Mouse (Mus musculus) heart, embryonic 12.5 days (tissue): ENCODE results near the gene F5. TPM values are rescaled to one million over a fixed set of nuclear protein-coding genes. Genes with fewer than 3 reads are reported as not detected.

Source experiments
- ATAC-seq: fragments of 200-750 bp; cut with Nextera tagmentation; 2 replicates; pipeline ENCODE4 v1.8.0; 2017; ENCODE audit warnings: moderate TSS enrichment, moderate library complexity; ENCODE audit not compliant: insufficient number of reproducible peaks, low FRiP score
- H3K27ac ChIP-seq: fragments of 300-500 bp; sonication (generic); 2 replicates; pipeline ENCODE4 v1.5.1; 2016; ENCODE audit warnings: mild to moderate bottlenecking, moderate library complexity; ENCODE audit not compliant: poor library complexity, severe bottlenecking
- H3K27me3 ChIP-seq: fragments of 300-500 bp; sonication (generic); replicated peaks from 2 replicates; pipeline ENCODE4 v1.6.1; 2016; ENCODE audit warnings: mild to moderate bottlenecking, moderate library complexity
- H3K36me3 ChIP-seq: fragments of 300-500 bp; sonication (generic); 2 replicates; pipeline ENCODE4 v1.6.1; 2016; ENCODE audit warnings: mild to moderate bottlenecking, moderate library complexity
- H3K4me1 ChIP-seq: fragments of 300-500 bp; sonication (generic); replicated peaks from 2 replicates; pipeline ENCODE4 v1.6.1; 2016; ENCODE audit warnings: mild to moderate bottlenecking
- H3K4me2 ChIP-seq: fragments of 300-500 bp; sonication (generic); 2 replicates; pipeline ENCODE4 v1.6.1; 2016; ENCODE audit warnings: mild to moderate bottlenecking, moderate library complexity
- H3K4me3 ChIP-seq: fragments of 300-500 bp; sonication (generic); 2 replicates; pipeline ENCODE4 v1.5.1; 2016; ENCODE audit warnings: mild to moderate bottlenecking
- H3K9ac ChIP-seq: fragments of 300-500 bp; sonication (generic); 2 replicates; pipeline ENCODE4 v1.6.1; 2016; ENCODE audit warnings: mild to moderate bottlenecking, moderate library complexity
- H3K9me3 ChIP-seq: fragments of 300-500 bp; sonication (generic); replicated peaks from 2 replicates; pipeline ENCODE4 v1.6.1; 2016; ENCODE audit warnings: mild to moderate bottlenecking, moderate library complexity
- WGBS: fragments of 180-500 bp; shearing (Covaris S2); methylation state at CpG from one replicate; pipeline ENCODE4 v1.1.7; 2016; 5-methylcytosine and 5-hydroxymethylcytosine counted together
- polyA plus RNA-seq: library from polyadenylated mRNA; unstranded; fragments of >200 nt; fragmentation: Nextera tagmentation; extraction: Ambion mirVana; gene quantifications from 2 replicates; pipeline ENCODE4 v1.2.1, GENCODE M21; 2016

F5 gene
- polyA plus RNA-seq, 1 experiment from 2014 or later: 0.55 TPM

DNA sequence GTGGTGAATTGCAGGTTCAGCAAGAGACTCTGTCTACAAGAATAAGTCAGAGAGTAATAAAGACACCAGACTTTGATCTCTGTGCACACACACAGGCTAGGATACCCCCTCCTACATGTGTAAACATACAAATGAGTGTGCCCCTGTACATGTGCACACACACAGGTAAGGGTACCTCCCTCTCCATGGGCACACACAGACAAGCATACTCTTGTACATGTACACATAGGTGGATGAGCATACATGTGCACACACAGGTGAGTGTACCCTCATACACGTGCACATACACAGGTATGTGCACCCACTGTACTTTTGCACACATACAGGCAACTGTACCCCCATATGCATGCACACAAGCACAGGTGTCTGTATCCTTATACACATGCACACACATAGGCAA, 81.8 kb downstream of the F5 start:
- no peaks in the 10 kb centered on the region for H3K4me1 ChIP-seq
- no peak overlapping the region for H3K4me2 ChIP-seq
- H3K4me3 ChIP-seq: no peak overlapping the region
- H3K9ac ChIP-seq: no peak overlapping the region
- no peaks in the 10 kb centered on the region for H3K9me3 ChIP-seq
- WGBS: 62% methylated on average over 1 of the region's 1 CpGs
- no peaks in the 10 kb centered on the region for H3K36me3 ChIP-seq
- ATAC-seq: no peak
- H3K27me3 ChIP-seq: 0 out of 2 replicates have a peak, but pooled peaks cover 2% of the 10 kb centered on the region
- H3K27ac ChIP-seq: no peak overlapping the region

DNA sequence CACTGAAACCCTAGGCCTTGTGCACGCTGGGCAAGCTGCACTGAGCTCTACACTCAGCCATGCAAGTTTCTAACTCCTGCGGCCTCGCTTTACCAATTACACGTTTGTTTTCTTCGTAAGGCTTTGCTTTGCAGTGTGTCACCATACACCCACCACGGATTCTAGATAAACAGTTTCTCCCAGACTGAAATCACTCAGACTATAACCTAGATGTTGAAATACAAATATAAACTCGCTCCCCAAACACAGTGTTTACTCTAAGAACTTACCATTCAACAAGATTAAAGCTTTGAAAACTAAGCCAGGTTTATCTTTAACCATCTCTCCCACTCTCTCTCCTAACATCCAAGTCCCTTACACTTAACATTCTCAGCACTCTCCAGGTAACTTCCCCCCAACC, 83.4 kb downstream of the F5 start:
- 0 out of 2 replicates have a peak, but pooled peaks cover 2% of the 10 kb centered on the region for H3K27me3 ChIP-seq
- H3K36me3 ChIP-seq: no peaks in the 10 kb centered on the region
- no peak overlapping the region for H3K4me3 ChIP-seq
- ATAC-seq: no peak
- H3K4me2 ChIP-seq: no peak overlapping the region
- WGBS: 60% methylated on average over 7 of the region's 7 CpGs
- no peak overlapping the region for H3K27ac ChIP-seq
- H3K4me1 ChIP-seq: no peaks in the 10 kb centered on the region
- H3K9ac ChIP-seq: no peak overlapping the region
- no peaks in the 10 kb centered on the region for H3K9me3 ChIP-seq

DNA sequence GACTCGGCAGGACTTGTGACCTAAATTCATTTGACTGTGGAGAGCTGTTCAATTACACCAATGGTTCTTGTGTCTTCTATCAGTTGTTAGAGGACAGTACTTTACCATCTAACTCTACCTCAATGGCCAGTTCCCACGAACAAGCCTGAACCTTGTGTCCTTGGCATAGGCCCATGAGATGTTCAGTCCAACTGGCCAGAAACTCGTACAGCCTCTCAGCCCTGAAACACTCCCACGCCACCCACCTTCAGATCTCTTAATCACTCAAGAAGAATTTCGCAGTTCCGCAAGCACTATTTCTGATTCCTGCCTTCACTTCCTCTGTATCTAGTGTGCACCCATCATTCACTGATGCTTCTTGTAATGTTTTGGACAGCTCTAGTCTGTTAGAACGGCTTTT, 84.4 kb downstream of the F5 start:
- Histone ChIP-seq H3K9me3 (no peaks in the 10 kb centered on the region), H3K27ac (no peak overlapping the region), H3K9ac (no peak overlapping the region), H3K36me3 (no peaks in the 10 kb centered on the region), H3K4me1 (no peaks in the 10 kb centered on the region), H3K4me3 (no peak overlapping the region), H3K4me2 (no peak overlapping the region), H3K27me3 (0 out of 2 replicates have a peak, but pooled peaks cover 2% of the 10 kb centered on the region)
- ATAC-seq: no peak
- WGBS: 55% methylated on average over 7 of the region's 7 CpGs

DNA sequence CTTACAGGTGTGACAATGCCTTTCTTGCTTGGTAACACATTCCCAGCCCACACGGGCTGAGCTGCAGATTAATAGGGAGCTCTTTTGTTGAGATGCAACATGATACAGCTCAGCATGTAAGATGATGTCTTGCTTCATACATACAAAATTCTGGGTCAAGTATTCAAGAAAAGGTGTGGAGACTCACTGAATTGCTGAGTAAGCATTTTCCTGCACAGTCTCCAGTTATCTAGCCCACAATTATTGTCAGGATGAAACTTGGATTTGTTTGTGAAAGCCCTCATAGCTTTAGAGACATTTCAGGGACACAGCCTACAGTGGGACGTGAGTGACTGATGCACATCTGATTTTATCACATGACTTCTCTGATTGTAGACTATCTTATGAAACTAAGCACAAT, 89.9 kb downstream of the F5 start:
- ATAC-seq: no peak
- Histone ChIP-seq H3K4me3 (no peak overlapping the region), H3K4me2 (no peak overlapping the region), H3K4me1 (no peaks in the 10 kb centered on the region), H3K27me3 (no peaks in the 10 kb centered on the region), H3K27ac (no peak overlapping the region), H3K36me3 (no peaks in the 10 kb centered on the region), H3K9me3 (no peaks in the 10 kb centered on the region), H3K9ac (no peak overlapping the region)
- 73% methylated on average over 2 of the region's 2 CpGs for WGBS

DNA sequence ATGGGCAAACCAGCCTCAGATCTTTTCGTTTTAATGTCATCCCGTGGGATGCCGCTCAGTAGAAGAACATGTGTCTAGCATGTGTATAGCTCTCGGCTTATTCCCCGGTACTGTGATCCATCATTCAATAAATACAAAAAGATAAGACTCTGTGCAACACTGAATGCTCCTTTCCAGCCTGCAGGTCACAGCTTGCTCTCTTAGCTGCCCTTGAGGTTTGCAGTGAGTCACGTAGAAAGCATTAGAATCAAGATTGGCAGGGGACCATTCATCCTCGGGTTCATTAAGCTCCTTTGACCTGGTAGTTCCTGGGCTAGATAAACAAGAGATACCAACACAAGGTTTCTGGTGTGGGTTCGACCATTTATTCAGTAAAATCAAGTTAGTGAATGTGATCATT, 91.2 kb downstream of the F5 start:
- no peak overlapping the region for H3K4me3 ChIP-seq
- peaks cover 5% of the 10 kb centered on the region for H3K4me1 ChIP-seq
- no peak for ATAC-seq
- H3K36me3 ChIP-seq: no peaks in the 10 kb centered on the region
- H3K4me2 ChIP-seq: no peak overlapping the region
- 52% methylated on average over 8 of the region's 8 CpGs for WGBS
- H3K9ac ChIP-seq: no peak overlapping the region
- H3K9me3 ChIP-seq: no peaks in the 10 kb centered on the region
- no peak overlapping the region for H3K27ac ChIP-seq
- no peaks in the 10 kb centered on the region for H3K27me3 ChIP-seq

DNA sequence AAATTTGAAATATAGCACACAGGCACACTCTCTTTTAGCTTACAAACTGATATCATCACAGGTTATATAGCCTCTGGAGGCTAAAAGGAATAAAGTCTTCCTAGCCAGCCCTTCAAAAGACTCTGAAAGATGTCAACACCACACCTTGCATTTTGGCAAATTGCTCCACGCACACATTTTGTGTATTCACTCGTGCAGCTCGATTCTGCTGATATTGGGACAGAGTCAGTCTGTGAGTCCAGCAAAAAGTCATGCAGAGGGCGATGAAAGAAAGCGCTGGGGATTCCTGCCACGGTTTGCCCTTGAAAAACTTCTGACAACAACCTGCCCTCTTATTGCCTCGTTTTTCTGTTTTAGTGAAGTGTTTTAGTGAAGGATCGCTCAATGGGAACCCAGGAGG, 95.8 kb downstream of the F5 start:
- Histone ChIP-seq H3K9ac (peak overlapping the region; percentile 63), H3K4me2 (peak overlapping the region; percentile 84), H3K27ac (peak overlapping the region; percentile 95), H3K9me3 (no peaks in the 10 kb centered on the region), H3K4me1 (peaks cover 23% of the 10 kb centered on the region), H3K4me3 (peak overlapping the region; percentile 63), H3K36me3 (no peaks in the 10 kb centered on the region), H3K27me3 (no peaks in the 10 kb centered on the region)
- ATAC-seq: no peak
- 32% methylated on average over 8 of the region's 8 CpGs for WGBS

DNA sequence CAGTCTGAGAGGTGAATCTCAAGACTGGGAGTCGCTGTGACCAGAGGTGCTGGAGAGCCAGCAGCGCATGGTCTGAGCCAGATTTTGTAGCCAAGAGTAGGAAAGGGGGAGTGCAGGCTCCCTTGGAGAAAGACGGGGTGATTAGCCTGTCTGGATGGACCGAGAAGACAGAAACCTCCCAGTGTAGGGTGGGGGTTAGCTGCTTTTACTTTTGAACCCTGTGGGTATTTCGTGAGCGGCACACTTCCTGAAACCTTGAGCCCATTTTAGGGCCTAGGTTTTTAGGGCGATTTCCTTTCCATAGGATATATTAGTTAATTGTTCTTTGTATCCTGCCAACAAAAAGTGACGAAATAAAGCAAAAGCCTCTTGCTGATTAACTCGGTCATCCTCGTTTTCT, 96.3 kb downstream of the F5 start:
- no peak for ATAC-seq
- H3K36me3 ChIP-seq: no peaks in the 10 kb centered on the region
- H3K27me3 ChIP-seq: no peaks in the 10 kb centered on the region
- peaks cover 23% of the 10 kb centered on the region for H3K4me1 ChIP-seq
- peak overlapping the region; percentile 84 for H3K4me2 ChIP-seq
- H3K9me3 ChIP-seq: no peaks in the 10 kb centered on the region
- 11% methylated on average over 10 of the region's 10 CpGs for WGBS
- peak overlapping the region; percentile 95 for H3K27ac ChIP-seq
- peak overlapping the region; percentile 63 for H3K4me3 ChIP-seq
- H3K9ac ChIP-seq: peak overlapping the region; percentile 63

DNA sequence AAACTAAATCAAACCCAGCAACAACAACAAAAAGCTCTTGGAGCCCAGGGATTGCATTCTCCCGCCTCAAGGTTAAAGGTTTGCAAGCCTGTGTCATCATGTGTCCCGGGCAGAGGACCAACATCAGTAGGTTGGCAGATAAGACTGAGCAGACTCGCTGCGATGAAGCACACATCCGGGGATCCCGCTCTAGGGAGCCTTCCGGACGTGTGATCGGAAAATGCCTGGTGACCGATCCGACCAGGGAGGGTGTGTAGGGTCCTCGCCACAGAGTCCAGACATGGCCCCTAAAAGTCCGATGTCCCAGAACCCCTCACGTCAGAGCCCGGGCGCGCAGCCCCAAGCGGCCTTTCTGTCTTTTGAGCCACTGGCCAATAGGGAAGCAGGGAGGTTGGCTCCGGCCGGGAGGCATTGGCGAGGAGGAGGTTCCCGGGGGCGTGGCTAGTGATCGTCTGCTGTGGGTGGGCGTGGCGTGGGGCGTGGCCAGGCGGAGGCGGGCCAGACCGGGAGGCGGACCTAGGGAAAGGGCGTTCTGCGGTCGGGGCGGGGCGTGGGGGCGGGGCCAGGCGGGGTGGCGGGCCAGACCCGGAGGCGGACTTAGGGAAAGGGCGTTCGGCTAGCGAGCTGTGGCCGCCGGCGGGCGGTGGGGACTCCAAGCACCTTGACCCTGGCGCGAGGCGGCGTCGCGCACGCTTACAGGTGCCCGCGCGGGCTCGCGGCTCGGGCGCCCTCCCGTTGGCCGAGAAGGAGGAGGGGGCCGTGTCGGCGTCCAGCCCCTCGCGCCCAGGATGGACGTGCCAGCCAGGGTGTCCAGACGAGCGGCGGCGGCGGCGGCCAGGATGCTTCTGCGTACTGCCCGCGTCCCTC, 97.1 kb downstream of the F5 start, which contains the start of gene Slc19a2:
Gene Slc19a2 (plus strand): TSS at position 582 of the 867 bp plus-strand sequence.
- Histone ChIP-seq H3K27ac (peak within 1 kb of the TSS; percentile 95), H3K9ac (peak within 1 kb of the TSS; percentile 76), H3K36me3 (no peaks in the 10 kb centered on the region), H3K4me3 (peak within 1 kb of the TSS; percentile 63), H3K27me3 (no peaks in the 10 kb centered on the region), H3K4me2 (peak within 1 kb of the TSS; percentile 84), H3K9me3 (no peaks in the 10 kb centered on the region), H3K4me1 (peaks cover 23% of the 10 kb centered on the region)
- under 1% methylated on average over 73 of the region's 79 CpGs for WGBS
- ATAC-seq: peak; percentile 97

DNA sequence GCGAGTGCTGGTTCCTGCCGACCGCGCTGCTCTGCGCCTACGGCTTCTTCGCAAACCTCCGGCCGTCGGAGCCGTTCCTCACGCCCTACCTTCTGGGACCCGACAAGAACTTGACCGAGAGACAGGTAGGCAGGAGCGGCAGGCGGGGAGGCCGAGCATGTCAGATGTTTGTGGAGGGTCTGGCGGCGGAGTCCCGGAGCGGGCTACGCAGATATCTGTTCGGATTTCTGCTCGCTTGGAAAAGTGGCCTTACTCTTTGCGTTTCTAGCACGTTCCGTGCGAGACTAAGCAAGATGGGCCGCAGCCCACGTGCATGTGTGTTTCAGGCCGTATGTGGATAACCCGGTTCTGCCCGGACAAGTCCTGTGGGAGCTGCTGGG, 97.7 kb downstream of the F5 start:
- peak overlapping the region; percentile 76 for H3K9ac ChIP-seq
- WGBS: under 1% methylated on average over 31 of the region's 33 CpGs

DNA sequence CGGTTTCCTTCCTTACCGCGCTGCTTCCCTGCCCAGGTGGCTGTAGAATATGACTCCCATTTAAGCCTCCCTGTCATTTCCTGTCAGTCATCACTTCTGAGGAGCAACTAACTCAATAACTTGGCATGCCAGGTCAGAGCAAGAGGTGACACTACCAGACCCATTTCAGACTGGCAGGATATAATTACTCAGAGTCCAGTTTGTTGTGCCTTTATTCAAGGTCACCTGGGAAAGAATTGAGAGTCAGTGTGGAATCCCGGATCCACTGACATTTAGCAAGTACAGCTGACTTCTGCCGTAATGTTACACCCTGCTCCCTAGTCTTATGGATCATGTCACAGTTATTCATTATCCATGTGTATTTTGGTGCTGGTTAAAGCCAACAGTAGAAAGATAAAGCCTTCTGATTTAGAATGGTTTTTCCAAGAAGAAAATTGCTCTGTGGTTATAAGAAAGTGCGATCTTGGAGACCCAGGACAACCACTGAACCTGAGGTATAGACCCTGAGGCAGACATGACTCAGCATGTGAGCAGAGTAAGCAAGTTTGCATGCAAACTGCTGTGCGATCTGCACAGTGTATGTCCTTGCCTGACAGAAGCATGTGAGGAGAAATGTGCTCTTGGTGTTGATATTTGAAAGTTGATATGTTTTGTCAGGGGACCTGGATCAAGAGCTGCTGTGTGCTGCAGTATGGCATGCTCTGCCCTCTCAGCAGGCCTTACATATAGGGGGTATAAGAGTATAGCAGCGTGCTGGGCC, 98.9 kb downstream of the F5 start:
- Histone ChIP-seq H3K27ac (no peak overlapping the region), H3K4me3 (peak overlapping the region; percentile 63), H3K4me1 (peaks cover 29% of the 10 kb centered on the region), H3K27me3 (no peaks in the 10 kb centered on the region), H3K36me3 (no peaks in the 10 kb centered on the region), H3K4me2 (peak overlapping the region; percentile 84), H3K9ac (peak overlapping the region; percentile 76; the same call in 1 of the 2 replicates), H3K9me3 (no peaks in the 10 kb centered on the region)
- ATAC-seq: no peak
- 58% methylated on average over 8 of the region's 8 CpGs for WGBS

More for the DNA sequence above, 97.7 kb downstream of the F5 start:
- Histone ChIP-seq H3K4me3 (peak overlapping the region; percentile 63), H3K4me1 (peaks cover 23% of the 10 kb centered on the region), H3K27ac (peak overlapping the region; percentile 62), H3K9me3 (no peaks in the 10 kb centered on the region), H3K27me3 (no peaks in the 10 kb centered on the region), H3K36me3 (no peaks in the 10 kb centered on the region), H3K4me2 (peak overlapping the region; percentile 84)
- peak; percentile 7; the same call in 1 of the 2 replicates for ATAC-seq

DNA sequence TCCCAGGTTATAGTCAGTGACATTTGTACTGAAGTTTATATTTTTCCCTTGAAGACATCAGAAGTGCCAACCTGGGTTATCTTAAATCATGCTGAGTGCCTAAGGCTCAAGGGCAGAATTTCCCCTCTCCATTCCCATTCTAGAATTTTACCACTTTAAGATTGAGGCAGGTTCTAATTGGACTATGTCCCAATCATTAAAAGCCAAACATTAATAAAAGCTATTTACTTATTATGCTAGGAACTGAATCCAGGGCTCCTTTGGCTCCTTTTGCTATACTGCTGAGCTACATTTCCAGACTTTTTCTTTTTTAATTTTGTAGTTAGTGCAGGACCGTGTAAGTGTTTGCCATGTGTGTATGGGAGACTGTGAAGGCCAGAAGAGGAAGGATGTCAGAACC, 99.8 kb downstream of the F5 start:
- Histone ChIP-seq H3K9me3 (no peaks in the 10 kb centered on the region), H3K9ac (no peak overlapping the region), H3K27me3 (no peaks in the 10 kb centered on the region), H3K27ac (no peak overlapping the region), H3K4me1 (peaks cover 29% of the 10 kb centered on the region), H3K4me3 (no peak overlapping the region), H3K4me2 (no peak overlapping the region), H3K36me3 (no peaks in the 10 kb centered on the region)
- WGBS: 78% methylated on average over 1 of the region's 1 CpGs
- ATAC-seq: no peak
